Mouse (Mus musculus) hindbrain, embryonic 13.5 days (tissue): ENCODE measurements at regions not wholly inside any gene's neighbourhood (a gene's known extent, or its start where the extent isn't known, plus 50 kb on each side); places are given as distances from the start of the nearest gene placed in this dataset.
A peak's percentile ranks its signal among the peaks of the same experiment; 100 is the strongest.

Experiments used
- ATAC-seq: fragments of 200-750 bp; cut with Nextera tagmentation; 2 replicates; pipeline ENCODE4 v1.8.0; 2017; ENCODE audit warnings: moderate TSS enrichment; ENCODE audit not compliant: low FRiP score
- H3K27ac ChIP-seq: fragments of 300-500 bp; sonication (generic); 2 replicates; pipeline ENCODE4 v1.5.1; 2015; ENCODE audit warnings: inconsistent platforms, mild to moderate bottlenecking, moderate library complexity
- H3K27me3 ChIP-seq: fragments of 300-500 bp; sonication (generic); 2 replicates; pipeline ENCODE4 v1.6.1; 2015; ENCODE audit warnings: mild to moderate bottlenecking, inconsistent platforms
- H3K36me3 ChIP-seq: fragments of 300-500 bp; sonication (generic); 2 replicates; pipeline ENCODE4 v1.6.1; 2015; ENCODE audit warnings: mild to moderate bottlenecking, inconsistent platforms
- H3K4me1 ChIP-seq: fragments of 300-500 bp; sonication (generic); replicated peaks from 2 replicates; pipeline ENCODE4 v1.6.1; 2015; ENCODE audit warnings: inconsistent platforms
- H3K4me2 ChIP-seq: fragments of 300-500 bp; sonication (generic); 2 replicates; pipeline ENCODE4 v1.6.1; 2015; ENCODE audit warnings: inconsistent platforms, mild to moderate bottlenecking, moderate library complexity
- H3K4me3 ChIP-seq: fragments of 300-500 bp; sonication (generic); 2 replicates; pipeline ENCODE4 v1.5.1; 2015; ENCODE audit warnings: mild to moderate bottlenecking, inconsistent platforms
- H3K9ac ChIP-seq: fragments of 300-500 bp; sonication (generic); 2 replicates; pipeline ENCODE4 v1.6.1; 2015; ENCODE audit warnings: mild to moderate bottlenecking, inconsistent platforms
- H3K9me3 ChIP-seq: fragments of 300-500 bp; sonication (generic); 2 replicates; pipeline ENCODE4 v1.6.1; 2016; ENCODE audit warnings: inconsistent platforms
- WGBS: fragments of 180-500 bp; shearing (Covaris S2); methylation state at CpG from one replicate; pipeline ENCODE4 v1.1.7; 2015; 5-methylcytosine and 5-hydroxymethylcytosine counted together

GRCm38 (mm10) chr9:120703291-120703930 is 132.2 kb downstream of the Rpl14 start:
- H3K9me3 ChIP-seq = no peaks in the 10 kb centered on the region
- no peaks in the 10 kb centered on the region for H3K36me3 ChIP-seq
- H3K4me3 ChIP-seq = no peak overlapping the region
- peaks cover 16% of the 10 kb centered on the region for H3K4me1 ChIP-seq
- H3K9ac ChIP-seq = no peak overlapping the region
- 0 out of 2 replicates have a peak, but pooled peaks cover 3% of the 10 kb centered on the region for H3K27me3 ChIP-seq
- peak; percentile 49; the same call in 1 of the 2 replicates for ATAC-seq
- H3K4me2 ChIP-seq = no peak overlapping the region
- 29% methylated on average over 10 of the region's 10 CpGs for WGBS
- H3K27ac ChIP-seq = peak overlapping the region; percentile 44

GRCm38 (mm10) chr9:120706562-120707198 is 135.4 kb downstream of the Rpl14 start:
- peaks cover 26% of the 10 kb centered on the region for H3K4me1 ChIP-seq
- 0 out of 2 replicates have a peak, but pooled peaks cover 3% of the 10 kb centered on the region for H3K27me3 ChIP-seq
- no peak overlapping the region for H3K27ac ChIP-seq
- H3K4me3 ChIP-seq = no peak overlapping the region
- H3K9ac ChIP-seq = no peak overlapping the region
- no peaks in the 10 kb centered on the region for H3K36me3 ChIP-seq
- H3K9me3 ChIP-seq = peaks cover 4% of the 10 kb centered on the region; the same call in 1 of the 2 replicates
- no peak for ATAC-seq
- no peak overlapping the region for H3K4me2 ChIP-seq
- WGBS = 56% methylated on average over 9 of the region's 9 CpGs

GRCm38 (mm10) chr9:120708507-120708906 is 137.3 kb downstream of the Rpl14 start:
- 8% methylated on average over 11 of the region's 11 CpGs for WGBS
- Histone ChIP-seq H3K36me3 (no peaks in the 10 kb centered on the region), H3K9me3 (peaks cover 8% of the 10 kb centered on the region; the same call in 1 of the 2 replicates), H3K27me3 (0 out of 2 replicates have a peak, but pooled peaks cover 3% of the 10 kb centered on the region), H3K4me3 (peak overlapping the region; percentile 18), H3K4me2 (peak overlapping the region; percentile 45), H3K4me1 (peaks cover 16% of the 10 kb centered on the region), H3K9ac (peak overlapping the region; percentile 35; the same call in 1 of the 2 replicates), H3K27ac (no peak overlapping the region)
- ATAC-seq = peak; percentile 17; the same call in 1 of the 2 replicates

GRCm38 (mm10) chr9:120709146-120709655 is 138.0 kb downstream of the Rpl14 start:
- WGBS = 69% methylated on average over 10 of the region's 10 CpGs
- Histone ChIP-seq H3K9me3 (peaks cover 8% of the 10 kb centered on the region; the same call in 1 of the 2 replicates), H3K27ac (no peak overlapping the region), H3K4me2 (peak overlapping the region; percentile 45), H3K36me3 (no peaks in the 10 kb centered on the region), H3K4me3 (peak overlapping the region; percentile 18; the same call in 1 of the 2 replicates), H3K27me3 (0 out of 2 replicates have a peak, but pooled peaks cover 3% of the 10 kb centered on the region), H3K4me1 (peaks cover 14% of the 10 kb centered on the region), H3K9ac (no peak overlapping the region)
- ATAC-seq = no peak

GRCm38 (mm10) chr9:120712987-120713386 is 141.7 kb downstream of the Rpl14 start:
- H3K36me3 ChIP-seq = no peaks in the 10 kb centered on the region
- 91% methylated on average over 2 of the region's 2 CpGs for WGBS
- H3K9me3 ChIP-seq = peaks cover 8% of the 10 kb centered on the region; the same call in 1 of the 2 replicates

GRCm38 (mm10) chr9:120715665-120716121 is 144.4 kb downstream of the Rpl14 start:
- no peaks in the 10 kb centered on the region for H3K36me3 ChIP-seq
- no peak overlapping the region for H3K27ac ChIP-seq
- 85% methylated on average over 7 of the region's 7 CpGs for WGBS
- no peak overlapping the region for H3K9ac ChIP-seq
- H3K4me2 ChIP-seq = no peak overlapping the region
- no peaks in the 10 kb centered on the region for H3K4me1 ChIP-seq
- no peak overlapping the region for H3K4me3 ChIP-seq
- H3K9me3 ChIP-seq = peaks cover 8% of the 10 kb centered on the region; the same call in 1 of the 2 replicates
- H3K27me3 ChIP-seq = no peaks in the 10 kb centered on the region
- ATAC-seq = no peak

More at GRCm38 (mm10) chr9:120712987-120713386, 141.7 kb downstream of the Rpl14 start:
- H3K4me2 ChIP-seq = no peak overlapping the region
- no peak overlapping the region for H3K4me3 ChIP-seq
- 0 out of 2 replicates have a peak, but pooled peaks cover 2% of the 10 kb centered on the region for H3K27me3 ChIP-seq
- peaks cover 13% of the 10 kb centered on the region for H3K4me1 ChIP-seq
- H3K9ac ChIP-seq = no peak overlapping the region
- no peak for ATAC-seq
- H3K27ac ChIP-seq = no peak overlapping the region

GRCm38 (mm10) chr9:120718812-120719211 is 147.6 kb downstream of the Rpl14 start:
- Histone ChIP-seq H3K36me3 (no peaks in the 10 kb centered on the region), H3K9me3 (no peaks in the 10 kb centered on the region), H3K27ac (no peak overlapping the region), H3K4me2 (no peak overlapping the region), H3K4me1 (no peaks in the 10 kb centered on the region), H3K9ac (no peak overlapping the region), H3K4me3 (no peak overlapping the region), H3K27me3 (no peaks in the 10 kb centered on the region)
- ATAC-seq = no peak
- 90% methylated on average over 3 of the region's 3 CpGs for WGBS

GRCm38 (mm10) chr9:120721451-120722123 is 150.3 kb downstream of the Rpl14 start:
- ATAC-seq = no peak
- H3K9me3 ChIP-seq = no peaks in the 10 kb centered on the region; the same call in 1 of the 2 replicates
- no peaks in the 10 kb centered on the region for H3K27me3 ChIP-seq
- no peak overlapping the region for H3K4me2 ChIP-seq
- 88% methylated on average over 9 of the region's 9 CpGs for WGBS
- no peak overlapping the region for H3K4me3 ChIP-seq
- no peaks in the 10 kb centered on the region for H3K4me1 ChIP-seq
- no peak overlapping the region for H3K27ac ChIP-seq
- H3K36me3 ChIP-seq = no peaks in the 10 kb centered on the region
- no peak overlapping the region for H3K9ac ChIP-seq

- 68% methylated on average over 5 of the region's 5 CpGs for WGBS
- no peak overlapping the region for H3K4me3 ChIP-seq
- H3K9me3 ChIP-seq = no peaks in the 10 kb centered on the region; the same call in 1 of the 2 replicates
- no peaks in the 10 kb centered on the region for H3K27me3 ChIP-seq
- H3K4me1 ChIP-seq = no peaks in the 10 kb centered on the region
- H3K27ac ChIP-seq = no peak overlapping the region
- no peak for ATAC-seq
- no peak overlapping the region for H3K4me2 ChIP-seq
- no peaks in the 10 kb centered on the region for H3K36me3 ChIP-seq
- no peak overlapping the region for H3K9ac ChIP-seq
These were observed 151.8 kb downstream of the Rpl14 start for GRCm38 (mm10) chr9:120723026-120723425.

GRCm38 (mm10) chr9:120731952-120732622 is 160.8 kb downstream of the Rpl14 start:
- 38% methylated on average over 8 of the region's 8 CpGs for WGBS
- no peak for ATAC-seq
- Histone ChIP-seq H3K4me1 (peaks cover 43% of the 10 kb centered on the region), H3K36me3 (no peaks in the 10 kb centered on the region), H3K27ac (no peak overlapping the region), H3K9me3 (no peaks in the 10 kb centered on the region), H3K27me3 (no peaks in the 10 kb centered on the region), H3K4me2 (no peak overlapping the region), H3K9ac (no peak overlapping the region; the same call in 1 of the 2 replicates), H3K4me3 (no peak overlapping the region)

- Histone ChIP-seq H3K4me1 (peaks cover 43% of the 10 kb centered on the region), H3K27ac (no peak overlapping the region), H3K9me3 (no peaks in the 10 kb centered on the region), H3K4me2 (no peak overlapping the region), H3K36me3 (no peaks in the 10 kb centered on the region), H3K9ac (no peak overlapping the region), H3K4me3 (no peak overlapping the region), H3K27me3 (no peaks in the 10 kb centered on the region)
- peak; percentile 28; the same call in 1 of the 2 replicates for ATAC-seq
- WGBS = 27% methylated on average over 14 of the region's 14 CpGs
These were observed 161.5 kb downstream of the Rpl14 start for GRCm38 (mm10) chr9:120732650-120733293.
